Mouse (Mus musculus) kidney, embryonic 14.5 days (tissue): ENCODE data around the gene Cyp11a1. TPM values are rescaled to one million over a fixed set of nuclear protein-coding genes. Genes with fewer than 3 reads are reported as not detected.

Source experiments
- ATAC-seq: fragments of 200-750 bp; cut with Nextera tagmentation; 2 replicates; pipeline ENCODE4 v1.8.0; 2017; ENCODE audit warnings: moderate number of reproducible peaks, mild to moderate bottlenecking, moderate TSS enrichment, moderate library complexity; ENCODE audit not compliant: low FRiP score, low TSS enrichment
- H3K27ac ChIP-seq: fragments of 300-500 bp; sonication (generic); 2 replicates; pipeline ENCODE4 v1.5.1; 2014; ENCODE audit warnings: low read depth, mild to moderate bottlenecking, low read length, moderate library complexity, mixed read lengths
- H3K27me3 ChIP-seq: fragments of 300-500 bp; sonication (generic); 2 replicates; pipeline ENCODE4 v1.6.1; 2014; ENCODE audit warnings: mild to moderate bottlenecking, low read length; ENCODE audit not compliant: control insufficient read depth, insufficient read depth
- H3K36me3 ChIP-seq: fragments of 300-500 bp; sonication (generic); 2 replicates; pipeline ENCODE4 v1.6.1; 2014; ENCODE audit warnings: low read length, mixed read lengths; ENCODE audit not compliant: control insufficient read depth, insufficient read depth
- H3K4me1 ChIP-seq: fragments of 300-500 bp; sonication (generic); 2 replicates; pipeline ENCODE4 v1.6.1; 2014; ENCODE audit warnings: low read length, mixed read lengths; ENCODE audit not compliant: control insufficient read depth, insufficient read depth
- H3K4me2 ChIP-seq: fragments of 300-500 bp; sonication (generic); replicated peaks from 2 replicates; pipeline ENCODE4 v1.6.1; 2014; ENCODE audit warnings: low read depth, mild to moderate bottlenecking, low read length
- H3K4me3 ChIP-seq: fragments of 300-500 bp; sonication (generic); 2 replicates; pipeline ENCODE4 v1.5.1; 2014; ENCODE audit warnings: mild to moderate bottlenecking, low read length
- H3K9ac ChIP-seq: fragments of 300-500 bp; sonication (generic); 2 replicates; pipeline ENCODE4 v1.6.1; 2014; ENCODE audit warnings: low read depth, mild to moderate bottlenecking, low read length, moderate library complexity
- H3K9me3 ChIP-seq: fragments of 300-500 bp; sonication (generic); 2 replicates; pipeline ENCODE4 v1.6.1; 2016; ENCODE audit warnings: low read length; ENCODE audit not compliant: control insufficient read depth
- WGBS: fragments of 180-500 bp; shearing (Covaris S2); extraction: QIAGEN DNeasy Blood & Tissue Kit; methylation state at CpG from one replicate; pipeline ENCODE4 v1.1.7; 2014; 5-methylcytosine and 5-hydroxymethylcytosine counted together
- polyA plus RNA-seq: library from polyadenylated mRNA; unstranded; fragments of >200 nt; fragmentation: Nextera tagmentation; extraction: Ambion mirVana; gene quantifications from 2 replicates; pipeline ENCODE4 v1.2.1, GENCODE M21; 2014

Cyp11a1 gene
- polyA plus RNA-seq, 1 experiment from 2014 or later, result 0.87 TPM

- H3K4me1 ChIP-seq, result no peaks in the 10 kb centered on the region
- no peaks in the 10 kb centered on the region for H3K27me3 ChIP-seq
- H3K36me3 ChIP-seq, result no peaks in the 10 kb centered on the region
- no peak overlapping the region for H3K4me3 ChIP-seq
- H3K27ac ChIP-seq, result no peak overlapping the region
- no peak overlapping the region for H3K9ac ChIP-seq
- H3K9me3 ChIP-seq, result no peaks in the 10 kb centered on the region
- no peak for ATAC-seq
- H3K4me2 ChIP-seq, result no peak overlapping the region
- WGBS, result 46% methylated on average over 9 of the region's 9 CpGs
Observed at GRCm38 (mm10) chr9:57972141-57972591, 34.0 kb upstream of the Cyp11a1 start.

GRCm38 (mm10) chr9:57972776-57973439 lies 33.3 kb upstream of the Cyp11a1 start:
- no peaks in the 10 kb centered on the region for H3K9me3 ChIP-seq
- H3K27ac ChIP-seq, result no peak overlapping the region
- no peak overlapping the region for H3K4me3 ChIP-seq
- no peak overlapping the region for H3K9ac ChIP-seq
- H3K4me2 ChIP-seq, result no peak overlapping the region
- H3K4me1 ChIP-seq, result no peaks in the 10 kb centered on the region
- H3K36me3 ChIP-seq, result no peaks in the 10 kb centered on the region
- no peak for ATAC-seq
- no peaks in the 10 kb centered on the region for H3K27me3 ChIP-seq
- 50% methylated on average over 9 of the region's 9 CpGs for WGBS

GRCm38 (mm10) chr9:57973440-57974066 lies 32.7 kb upstream of the Cyp11a1 start:
- Histone ChIP-seq H3K9ac (no peak overlapping the region), H3K4me3 (no peak overlapping the region), H3K27ac (no peak overlapping the region), H3K9me3 (no peaks in the 10 kb centered on the region), H3K27me3 (no peaks in the 10 kb centered on the region), H3K4me2 (no peak overlapping the region), H3K4me1 (no peaks in the 10 kb centered on the region), H3K36me3 (no peaks in the 10 kb centered on the region)
- no peak for ATAC-seq
- 75% methylated on average over 6 of the region's 6 CpGs for WGBS

GRCm38 (mm10) chr9:57974221-57974620 lies 32.0 kb upstream of the Cyp11a1 start:
- no peaks in the 10 kb centered on the region for H3K4me1 ChIP-seq
- no peak overlapping the region for H3K4me2 ChIP-seq
- no peaks in the 10 kb centered on the region for H3K9me3 ChIP-seq
- no peak overlapping the region for H3K4me3 ChIP-seq
- H3K36me3 ChIP-seq, result no peaks in the 10 kb centered on the region
- H3K27ac ChIP-seq, result no peak overlapping the region
- WGBS, result 48% methylated on average over 5 of the region's 5 CpGs
- no peak overlapping the region for H3K9ac ChIP-seq
- no peak for ATAC-seq
- no peaks in the 10 kb centered on the region for H3K27me3 ChIP-seq

- Histone ChIP-seq H3K4me2 (no peak overlapping the region), H3K27ac (no peak overlapping the region), H3K4me3 (no peak overlapping the region), H3K9ac (no peak overlapping the region), H3K36me3 (no peaks in the 10 kb centered on the region), H3K4me1 (no peaks in the 10 kb centered on the region), H3K27me3 (no peaks in the 10 kb centered on the region), H3K9me3 (no peaks in the 10 kb centered on the region)
- WGBS, result 74% methylated on average over 5 of the region's 5 CpGs
- ATAC-seq, result no peak
Observed at GRCm38 (mm10) chr9:57975200-57975821, 30.9 kb upstream of the Cyp11a1 start.

GRCm38 (mm10) chr9:57978025-57978424 lies 28.2 kb upstream of the Cyp11a1 start:
- ATAC-seq, result no peak
- H3K27me3 ChIP-seq, result no peaks in the 10 kb centered on the region
- H3K4me3 ChIP-seq, result no peak overlapping the region
- no peaks in the 10 kb centered on the region for H3K4me1 ChIP-seq
- no peak overlapping the region for H3K9ac ChIP-seq
- no peak overlapping the region for H3K4me2 ChIP-seq
- H3K27ac ChIP-seq, result no peak overlapping the region
- WGBS, result 84% methylated on average over 6 of the region's 6 CpGs
- no peaks in the 10 kb centered on the region for H3K9me3 ChIP-seq
- no peaks in the 10 kb centered on the region for H3K36me3 ChIP-seq

- ATAC-seq, result no peak
- H3K36me3 ChIP-seq, result no peaks in the 10 kb centered on the region
- no peaks in the 10 kb centered on the region for H3K9me3 ChIP-seq
- H3K4me1 ChIP-seq, result no peaks in the 10 kb centered on the region
- H3K4me3 ChIP-seq, result no peak overlapping the region
- H3K9ac ChIP-seq, result no peak overlapping the region
- H3K27me3 ChIP-seq, result no peaks in the 10 kb centered on the region
- WGBS, result 52% methylated on average over 3 of the region's 3 CpGs
- no peak overlapping the region for H3K27ac ChIP-seq
- H3K4me2 ChIP-seq, result no peak overlapping the region
Observed at GRCm38 (mm10) chr9:57978858-57979257, 27.4 kb upstream of the Cyp11a1 start.

GRCm38 (mm10) chr9:57980570-57980969 lies 25.6 kb upstream of the Cyp11a1 start:
- Histone ChIP-seq H3K27me3 (no peaks in the 10 kb centered on the region), H3K27ac (no peak overlapping the region), H3K4me3 (no peak overlapping the region), H3K4me2 (no peak overlapping the region), H3K9ac (no peak overlapping the region), H3K9me3 (no peaks in the 10 kb centered on the region), H3K4me1 (no peaks in the 10 kb centered on the region), H3K36me3 (no peaks in the 10 kb centered on the region)
- 86% methylated on average over 10 of the region's 10 CpGs for WGBS
- ATAC-seq, result no peak

GRCm38 (mm10) chr9:57985304-57985703 lies 20.9 kb upstream of the Cyp11a1 start:
- WGBS, result 91% methylated on average over 8 of the region's 8 CpGs
- Histone ChIP-seq H3K9me3 (no peaks in the 10 kb centered on the region), H3K27me3 (no peaks in the 10 kb centered on the region), H3K9ac (no peak overlapping the region), H3K27ac (no peak overlapping the region), H3K36me3 (no peaks in the 10 kb centered on the region), H3K4me2 (no peak overlapping the region), H3K4me3 (no peak overlapping the region), H3K4me1 (no peaks in the 10 kb centered on the region)
- no peak for ATAC-seq
